Mouse (Mus musculus) frontal cortex, postnatal 14 days (tissue): ENCODE measurements around the gene Zmat1.
"Not testable (repeated sequence)": the region's sequence is repeated elsewhere in the genome, so short reads cannot be mapped to it uniquely, and the experiment has no call there.

Experiments
- DNase-seq, 2 experiments: peaks; one replicate each; pipeline ENCODE4 v3.0.0; 2022; ENCODE audit warnings: low spot score in 2 of 2

The Zmat1 gene

GRCm38 (mm10) chrX:135008720-135009470 lies at the start of gene Zmat1:
Gene Zmat1, minus strand, starts transcription at chrX:135009209.
- peak; percentile 77 to 86 for DNase-seq

- DNase-seq, result not testable (repeated sequence)
These were observed 44.9 kb upstream of the Zmat1 start for GRCm38 (mm10) chrX:135053939-135054338.

- peak in 1 of 2 experiments; percentile 7 for DNase-seq
These were observed 27.0 kb upstream of the Zmat1 start for GRCm38 (mm10) chrX:135035962-135036375.

- DNase-seq, result no peak
These were observed 16.1 kb upstream of the Zmat1 start for GRCm38 (mm10) chrX:135025135-135025534.

- no peak for DNase-seq
These were observed 2.4 kb upstream of the Zmat1 start for GRCm38 (mm10) chrX:135011381-135011780.

GRCm38 (mm10) chrX:135009471-135009815 lies 434 bp upstream of the Zmat1 start:
- no peak for DNase-seq

- DNase-seq, result no peak
These were observed 988 bp downstream of the Zmat1 start for GRCm38 (mm10) chrX:135008021-135008420.

- no peak for DNase-seq
These were observed 44.5 kb downstream of the Zmat1 start, which contains the start of gene Nxf2 for GRCm38 (mm10) chrX:134964546-134964945. Gene Nxf2, minus strand, starts transcription at chrX:134964754.

- peak; percentile 6 to 32 for DNase-seq
These were observed 45.5 kb downstream of the Zmat1 start for GRCm38 (mm10) chrX:134963305-134964094.

- peak; percentile 2 to 30 for DNase-seq
These were observed 78.6 kb downstream of the Zmat1 start for GRCm38 (mm10) chrX:134930361-134930760.

GRCm38 (mm10) chrX:134929927-134930326 lies 79.1 kb downstream of the Zmat1 start:
- DNase-seq, result no peak

- DNase-seq, result peak in 1 of 2 experiments; percentile 8
These were observed 84.0 kb downstream of the Zmat1 start for GRCm38 (mm10) chrX:134925058-134925457.

- no peak for DNase-seq
These were observed 85.2 kb downstream of the Zmat1 start for GRCm38 (mm10) chrX:134923675-134924424.
